Mouse (Mus musculus) heart, adult 2 months (tissue): ENCODE measurements around the gene Zfp207.

Source experiments
- CTCF ChIP-seq: fragments of 200-600 bp; IDR thresholded peaks from 2 replicates; pipeline ENCODE4 v1.8.1; 2022; ENCODE audit warnings: antibody characterized with exemption, mild to moderate bottlenecking, moderate library complexity
- EP300 ChIP-seq: fragments of 200-500 bp; IDR thresholded peaks from 2 replicates; pipeline ENCODE4 v1.6.1; 2011; ENCODE audit warnings: low read depth, low read length, control low read depth; ENCODE audit not compliant: insufficient read depth
- POLR2A ChIP-seq: fragments of 200-500 bp; IDR thresholded peaks from 2 replicates; pipeline ENCODE4 v1.6.1; 2011; ENCODE audit warnings: mild to moderate bottlenecking, low read depth, low read length, control low read depth; ENCODE audit not compliant: insufficient read depth

GRCm38 (mm10) chr11:80421421-80422047 is 38.5 kb downstream of the Zfp207 start:
- no peak for TF ChIP-seq CTCF
- no peak for TF ChIP-seq POLR2A
- TF ChIP-seq EP300 = no peak
